Mouse (Mus musculus): ENCODE measurements around the gene Afg1l. TPM values are rescaled to one million over a fixed set of nuclear protein-coding genes. Genes with fewer than 3 reads are reported as not detected.
A peak's percentile ranks its signal among the peaks of the same experiment; 100 is the strongest.

Afg1l gene
- polyA plus RNA-seq, 1 experiment from 2014 or later = 5.4 TPM

GRCm38 (mm10) chr10:42300805-42301204 lies 177.6 kb downstream of the Afg1l start:
- peaks cover 3% of the 10 kb centered on the region; the same call in 1 of the 2 replicates for H3K4me1 ChIP-seq
- H3K4me2 ChIP-seq (replicated peaks) = no peak overlapping the region
- no peaks in the 10 kb centered on the region for H3K9me3 ChIP-seq (replicated peaks)
- H3K27ac ChIP-seq = no peak overlapping the region
- no peak overlapping the region for H3K9ac ChIP-seq
- WGBS = 68% methylated on average over 4 of the region's 4 CpGs
- ATAC-seq (ENCODE audit: low FRiP score) = no peak
- no peaks in the 10 kb centered on the region for H3K36me3 ChIP-seq
- H3K27me3 ChIP-seq = no peaks in the 10 kb centered on the region
- H3K4me3 ChIP-seq = no peak overlapping the region

- Histone ChIP-seq H3K4me3 (no peak overlapping the region), H3K4me1 (peaks cover 3% of the 10 kb centered on the region; the same call in 1 of the 2 replicates), H3K4me2 (replicated peaks) (no peak overlapping the region), H3K27me3 (no peaks in the 10 kb centered on the region), H3K9me3 (replicated peaks) (no peaks in the 10 kb centered on the region), H3K27ac (no peak overlapping the region), H3K9ac (no peak overlapping the region), H3K36me3 (no peaks in the 10 kb centered on the region)
- ATAC-seq (ENCODE audit: low FRiP score) = no peak
- WGBS = 67% methylated on average over 7 of the region's 7 CpGs
These were observed 178.4 kb downstream of the Afg1l start for GRCm38 (mm10) chr10:42299967-42300366.

GRCm38 (mm10) chr10:42299426-42299825 lies 178.9 kb downstream of the Afg1l start:
- Histone ChIP-seq H3K27me3 (no peaks in the 10 kb centered on the region), H3K9ac (no peak overlapping the region), H3K9me3 (replicated peaks) (no peaks in the 10 kb centered on the region), H3K27ac (no peak overlapping the region), H3K36me3 (no peaks in the 10 kb centered on the region), H3K4me2 (replicated peaks) (no peak overlapping the region), H3K4me1 (peaks cover 3% of the 10 kb centered on the region; the same call in 1 of the 2 replicates), H3K4me3 (no peak overlapping the region)
- no peak for ATAC-seq (ENCODE audit: low FRiP score)
- WGBS = 76% methylated on average over 6 of the region's 6 CpGs

GRCm38 (mm10) chr10:42297954-42298353 lies 180.4 kb downstream of the Afg1l start:
- Histone ChIP-seq H3K36me3 (no peaks in the 10 kb centered on the region), H3K9ac (no peak overlapping the region), H3K27me3 (no peaks in the 10 kb centered on the region; the same call in 1 of the 2 replicates), H3K4me2 (replicated peaks) (no peak overlapping the region), H3K9me3 (replicated peaks) (no peaks in the 10 kb centered on the region), H3K27ac (no peak overlapping the region), H3K4me1 (peaks cover 3% of the 10 kb centered on the region; the same call in 1 of the 2 replicates), H3K4me3 (no peak overlapping the region)
- 87% methylated on average over 1 of the region's 1 CpGs for WGBS
- ATAC-seq (ENCODE audit: low FRiP score) = no peak

GRCm38 (mm10) chr10:42297109-42297508 lies 181.3 kb downstream of the Afg1l start:
- no peak overlapping the region for H3K9ac ChIP-seq
- H3K27me3 ChIP-seq = no peaks in the 10 kb centered on the region; the same call in 1 of the 2 replicates
- no peak overlapping the region for H3K27ac ChIP-seq
- H3K4me2 ChIP-seq (replicated peaks) = no peak overlapping the region
- no peak overlapping the region for H3K4me3 ChIP-seq
- no peaks in the 10 kb centered on the region for H3K36me3 ChIP-seq
- no peak for ATAC-seq (ENCODE audit: low FRiP score)
- no peaks in the 10 kb centered on the region for H3K9me3 ChIP-seq (replicated peaks)
- H3K4me1 ChIP-seq = peaks cover 3% of the 10 kb centered on the region; the same call in 1 of the 2 replicates
- WGBS = 88% methylated on average over 2 of the region's 2 CpGs

GRCm38 (mm10) chr10:42296559-42296958 lies 181.8 kb downstream of the Afg1l start:
- 65% methylated on average over 4 of the region's 4 CpGs for WGBS
- Histone ChIP-seq H3K9me3 (replicated peaks) (no peaks in the 10 kb centered on the region), H3K27ac (no peak overlapping the region), H3K27me3 (no peaks in the 10 kb centered on the region; the same call in 1 of the 2 replicates), H3K36me3 (no peaks in the 10 kb centered on the region), H3K9ac (no peak overlapping the region), H3K4me2 (replicated peaks) (no peak overlapping the region), H3K4me1 (peaks cover 3% of the 10 kb centered on the region; the same call in 1 of the 2 replicates), H3K4me3 (no peak overlapping the region)
- ATAC-seq (ENCODE audit: low FRiP score) = no peak

- Histone ChIP-seq H3K4me2 (replicated peaks) (no peak overlapping the region), H3K27me3 (no peaks in the 10 kb centered on the region; the same call in 1 of the 2 replicates), H3K9me3 (replicated peaks) (no peaks in the 10 kb centered on the region), H3K4me3 (no peak overlapping the region), H3K36me3 (no peaks in the 10 kb centered on the region), H3K9ac (no peak overlapping the region), H3K27ac (no peak overlapping the region), H3K4me1 (peaks cover 4% of the 10 kb centered on the region; the same call in 1 of the 2 replicates)
- WGBS = 0% methylated on average over 1 of the region's 1 CpGs
- peak; percentile 64; the same call in 1 of the 2 replicates for ATAC-seq (ENCODE audit: low FRiP score)
These were observed 183.3 kb downstream of the Afg1l start for GRCm38 (mm10) chr10:42295028-42295427.

GRCm38 (mm10) chr10:42294392-42294791 lies 184.0 kb downstream of the Afg1l start:
- Histone ChIP-seq H3K36me3 (no peaks in the 10 kb centered on the region), H3K4me3 (no peak overlapping the region), H3K9me3 (replicated peaks) (no peaks in the 10 kb centered on the region), H3K9ac (no peak overlapping the region), H3K27me3 (no peaks in the 10 kb centered on the region; the same call in 1 of the 2 replicates), H3K27ac (no peak overlapping the region), H3K4me2 (replicated peaks) (no peak overlapping the region), H3K4me1 (0 out of 2 replicates have a peak, but pooled peaks cover 2% of the 10 kb centered on the region)
- no peak for ATAC-seq (ENCODE audit: low FRiP score)
- 55% methylated on average over 2 of the region's 2 CpGs for WGBS

- no peak overlapping the region for H3K9ac ChIP-seq
- 71% methylated on average over 4 of the region's 4 CpGs for WGBS
- 0 out of 2 replicates have a peak, but pooled peaks cover 2% of the 10 kb centered on the region for H3K4me1 ChIP-seq
- no peak overlapping the region for H3K4me3 ChIP-seq
- no peaks in the 10 kb centered on the region for H3K9me3 ChIP-seq (replicated peaks)
- H3K36me3 ChIP-seq = no peaks in the 10 kb centered on the region
- H3K27me3 ChIP-seq = no peaks in the 10 kb centered on the region; the same call in 1 of the 2 replicates
- no peak overlapping the region for H3K4me2 ChIP-seq (replicated peaks)
- H3K27ac ChIP-seq = no peak overlapping the region
- no peak for ATAC-seq (ENCODE audit: low FRiP score)
These were observed 184.5 kb downstream of the Afg1l start for GRCm38 (mm10) chr10:42293877-42294276.

GRCm38 (mm10) chr10:42291360-42291759 lies 187.0 kb downstream of the Afg1l start:
- WGBS = 57% methylated on average over 5 of the region's 5 CpGs
- no peak overlapping the region for H3K9ac ChIP-seq
- no peak overlapping the region for H3K4me3 ChIP-seq
- no peaks in the 10 kb centered on the region; the same call in 1 of the 2 replicates for H3K27me3 ChIP-seq
- H3K36me3 ChIP-seq = no peaks in the 10 kb centered on the region
- no peaks in the 10 kb centered on the region for H3K9me3 ChIP-seq (replicated peaks)
- no peak overlapping the region for H3K27ac ChIP-seq
- no peak overlapping the region for H3K4me2 ChIP-seq (replicated peaks)
- 0 out of 2 replicates have a peak, but pooled peaks cover 2% of the 10 kb centered on the region for H3K4me1 ChIP-seq
- ATAC-seq (ENCODE audit: low FRiP score) = no peak

- Histone ChIP-seq H3K4me3 (no peak overlapping the region), H3K4me1 (0 out of 2 replicates have a peak, but pooled peaks cover 2% of the 10 kb centered on the region), H3K9me3 (replicated peaks) (peaks cover 9% of the 10 kb centered on the region; the same call in 1 of the 2 replicates), H3K27ac (no peak overlapping the region), H3K27me3 (no peaks in the 10 kb centered on the region), H3K9ac (no peak overlapping the region), H3K4me2 (replicated peaks) (no peak overlapping the region), H3K36me3 (no peaks in the 10 kb centered on the region)
- ATAC-seq (ENCODE audit: low FRiP score) = no peak
- 39% methylated on average over 1 of the region's 1 CpGs for WGBS
These were observed 190.7 kb downstream of the Afg1l start for GRCm38 (mm10) chr10:42287666-42288065.

- WGBS = 2% methylated on average over 34 of the region's 38 CpGs
- peak overlapping the region; percentile 63 for H3K9ac ChIP-seq
- no peaks in the 10 kb centered on the region for H3K36me3 ChIP-seq
- H3K4me2 ChIP-seq (replicated peaks) = peak overlapping the region; percentile 98
- peak overlapping the region; percentile 97 for H3K27ac ChIP-seq
- H3K4me1 ChIP-seq = peaks cover 24% of the 10 kb centered on the region
- no peaks in the 10 kb centered on the region for H3K9me3 ChIP-seq (replicated peaks)
- H3K27me3 ChIP-seq = peaks cover 31% of the 10 kb centered on the region
- no peak; the same call in 1 of the 2 replicates for ATAC-seq (ENCODE audit: low FRiP score)
- peak overlapping the region; percentile 73 for H3K4me3 ChIP-seq
These were observed 200.0 kb downstream of the Afg1l start for GRCm38 (mm10) chr10:42278307-42278850.
